Mouse (Mus musculus) A20 (cell line): Measurements from ENCODE around the gene C2cd4b.

Experiments
- DNase-seq: peaks from one replicate; pipeline ENCODE4 v3.0.0-alpha.2; 2011; ENCODE audit warnings: low read depth, low spot score

The C2cd4b gene

GRCm38 (mm10) chr9:67771293-67771692 is 12.1 kb downstream of the C2cd4b start:
- DNase-seq, result no peak

- DNase-seq, result no peak
Measured at GRCm38 (mm10) chr9:67774201-67774600, 15.0 kb downstream of the C2cd4b start.

GRCm38 (mm10) chr9:67778553-67778952 is 19.3 kb downstream of the C2cd4b start:
- no peak for DNase-seq

- DNase-seq, result no peak
Measured at GRCm38 (mm10) chr9:67782786-67783185, 23.5 kb downstream of the C2cd4b start.

GRCm38 (mm10) chr9:67783464-67783863 is 24.2 kb downstream of the C2cd4b start:
- no peak for DNase-seq

GRCm38 (mm10) chr9:67783925-67784324 is 24.7 kb downstream of the C2cd4b start:
- DNase-seq, result peak; percentile 25

GRCm38 (mm10) chr9:67786311-67786710 is 27.1 kb downstream of the C2cd4b start:
- no peak for DNase-seq

- no peak for DNase-seq
Measured at GRCm38 (mm10) chr9:67787671-67788070, 28.4 kb downstream of the C2cd4b start.

GRCm38 (mm10) chr9:67792405-67792804 is 33.2 kb downstream of the C2cd4b start:
- no peak for DNase-seq

GRCm38 (mm10) chr9:67793501-67793900 is 34.3 kb downstream of the C2cd4b start:
- no peak for DNase-seq

GRCm38 (mm10) chr9:67794216-67794615 is 35.0 kb downstream of the C2cd4b start:
- no peak for DNase-seq

- DNase-seq, result no peak
Measured at GRCm38 (mm10) chr9:67794668-67795067, 35.4 kb downstream of the C2cd4b start.

GRCm38 (mm10) chr9:67795205-67795675 is 36.0 kb downstream of the C2cd4b start:
- DNase-seq, result no peak

- peak; percentile 46 for DNase-seq
Measured at GRCm38 (mm10) chr9:67799078-67799819, 40.0 kb downstream of the C2cd4b start.

GRCm38 (mm10) chr9:67802241-67802640 is 43.0 kb downstream of the C2cd4b start:
- DNase-seq, result peak; percentile 72

- no peak for DNase-seq
Measured at GRCm38 (mm10) chr9:67807000-67807399, 47.8 kb downstream of the C2cd4b start.

- peak; percentile 18 for DNase-seq
Measured at GRCm38 (mm10) chr9:67810527-67810926, 51.3 kb downstream of the C2cd4b start.
